Mouse (Mus musculus) ES-Bruce4 (cell line): Measurements from ENCODE around the gene Prss50.

Experiments
- CTCF ChIP-seq: IDR thresholded peaks from one replicate; pipeline ENCODE4 v1.8.1; 2011; ENCODE audit warnings: low read depth, low read length
- EP300 ChIP-seq: IDR thresholded peaks from 2 replicates; pipeline ENCODE4 v1.6.1; 2011; ENCODE audit warnings: low read depth, low read length; ENCODE audit not compliant: insufficient read depth
- POLR2A ChIP-seq: IDR thresholded peaks from one replicate; pipeline ENCODE4 v1.8.1; 2011; ENCODE audit warnings: low read length; ENCODE audit not compliant: insufficient read depth

DNA sequence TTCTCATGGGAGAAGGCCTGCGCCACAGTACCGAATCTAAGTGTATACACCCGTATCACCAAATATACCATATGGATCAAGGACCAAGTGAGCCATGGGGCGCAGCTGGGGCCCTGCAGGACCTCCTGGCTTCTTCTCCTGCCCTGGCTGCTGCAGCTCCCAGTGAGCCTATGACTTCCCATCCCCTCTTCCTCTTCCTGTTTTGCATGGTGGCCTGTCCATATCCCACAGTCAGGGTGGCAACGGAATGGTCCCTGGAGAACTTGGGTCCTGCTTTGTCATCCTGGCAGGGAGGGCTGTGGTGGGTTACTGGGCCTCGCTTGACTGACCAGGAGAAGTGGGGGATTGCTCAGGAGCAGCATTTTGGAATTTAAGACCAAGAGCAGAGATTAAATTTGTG lies 16.9 kb upstream of the Prss50 start:
- no peak for TF ChIP-seq CTCF
- no peak for TF ChIP-seq POLR2A
- TF ChIP-seq EP300 = no peak
